Mouse (Mus musculus) monocyte, adult 2 months (primary cell): Measurements from ENCODE around the gene Nme7.

Experiments
- DNase-seq, 2 experiments: peaks; one replicate each; pipeline ENCODE4 v3.0.0; 2022; ENCODE audit warnings: low spot score in 2 of 2, low read depth in 1 of 2

The Nme7 gene

GRCm38 (mm10) chr1:164319542-164320140, 15.7 kb downstream of the Nme7 start:
- DNase-seq = no peak

- DNase-seq = no peak
Observed at GRCm38 (mm10) chr1:164320731-164321130, 16.8 kb downstream of the Nme7 start.

GRCm38 (mm10) chr1:164321408-164321807, 17.5 kb downstream of the Nme7 start:
- DNase-seq = no peak

DNA sequence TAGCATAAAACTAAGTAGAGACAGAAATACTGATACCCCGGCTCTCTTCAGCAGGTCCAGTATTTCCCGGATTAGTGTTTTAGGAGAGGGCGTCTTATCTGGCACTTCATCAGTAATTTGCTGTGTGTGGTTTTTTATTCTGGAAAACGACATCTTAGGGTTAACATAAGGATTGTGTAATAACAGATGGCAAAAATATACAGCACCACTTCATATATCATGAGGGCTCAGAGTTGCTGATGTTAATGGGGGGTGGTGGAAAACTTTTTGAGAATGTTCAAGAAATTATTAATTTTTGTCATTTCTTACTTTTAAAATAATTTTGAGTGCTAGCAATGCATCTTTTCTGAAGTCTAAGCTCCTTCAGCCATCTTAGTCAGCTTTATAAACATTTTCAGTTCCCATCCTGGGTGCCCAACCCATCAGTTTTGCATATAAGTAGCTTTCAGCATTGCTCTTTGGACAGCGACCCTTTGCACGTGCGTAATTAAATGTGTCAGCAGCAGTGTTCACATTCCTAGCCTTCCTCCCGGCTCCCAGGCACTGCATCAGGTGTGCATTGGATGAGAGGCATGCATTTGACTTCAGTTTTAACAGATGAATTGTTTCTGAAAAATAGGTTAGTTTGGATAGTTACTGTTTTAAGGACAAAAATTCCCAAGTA, 19.2 kb downstream of the Nme7 start:
- no peak for DNase-seq

- no peak for DNase-seq
Observed at GRCm38 (mm10) chr1:164324221-164324620, 20.3 kb downstream of the Nme7 start.

DNA sequence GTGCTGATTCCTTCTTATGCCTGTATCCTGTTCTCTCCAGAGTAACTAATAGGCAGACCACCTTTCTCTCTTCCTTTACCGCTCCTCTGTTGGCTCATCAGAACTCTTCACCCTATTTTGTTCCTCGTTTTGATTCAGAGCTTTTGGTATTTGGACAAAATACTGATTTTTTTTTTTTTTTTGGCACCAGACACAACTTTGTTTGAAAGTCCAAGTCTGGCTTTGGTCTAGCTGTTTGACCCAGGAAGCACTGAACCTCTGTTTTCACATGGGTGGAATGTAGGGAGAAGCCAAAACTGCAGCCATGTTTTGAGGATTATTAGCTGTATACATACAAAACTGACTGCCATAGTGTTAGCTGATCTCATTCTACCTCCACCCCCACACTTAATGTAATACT, 21.0 kb downstream of the Nme7 start:
- DNase-seq = no peak

- DNase-seq = no peak
Observed at GRCm38 (mm10) chr1:164326600-164327155, 22.8 kb downstream of the Nme7 start.

DNA sequence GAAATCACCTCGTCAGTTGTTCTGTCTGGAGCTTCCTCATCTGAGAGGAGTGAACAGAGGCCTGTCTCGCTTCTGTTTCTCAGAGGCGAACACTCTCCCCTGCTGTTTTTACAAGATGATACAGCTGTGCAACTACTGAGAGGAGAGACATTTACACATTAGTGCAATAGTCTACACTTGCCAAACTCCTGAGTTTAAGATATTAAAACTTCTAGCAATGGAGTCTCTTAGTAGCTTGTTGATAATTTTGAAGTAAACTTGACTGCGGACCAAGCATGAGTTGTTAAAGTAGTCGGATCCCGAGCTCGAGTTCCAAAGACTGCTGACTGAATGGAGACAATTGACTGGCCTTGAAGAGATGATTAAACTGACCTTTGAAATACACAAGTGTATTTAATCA, 23.8 kb downstream of the Nme7 start:
- DNase-seq = no peak

DNA sequence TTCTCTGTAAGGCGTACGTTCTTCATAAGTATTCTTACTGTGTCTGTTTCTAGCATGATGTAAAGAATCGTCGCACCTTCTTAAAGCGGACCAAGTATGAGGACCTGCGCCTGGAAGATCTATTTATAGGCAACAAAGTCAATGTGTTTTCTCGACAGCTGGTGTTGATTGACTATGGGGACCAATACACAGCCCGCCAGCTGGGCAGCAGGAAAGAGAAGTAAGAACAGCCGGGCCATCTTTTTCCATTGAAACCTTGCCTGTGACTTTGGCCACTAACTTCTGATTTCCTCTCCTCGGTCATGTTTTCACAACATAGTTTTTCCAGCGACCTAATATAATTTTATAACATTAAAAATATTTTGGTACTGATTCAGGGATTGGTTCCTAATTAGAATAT, 28.6 kb downstream of the Nme7 start:
- DNase-seq = no peak

DNA sequence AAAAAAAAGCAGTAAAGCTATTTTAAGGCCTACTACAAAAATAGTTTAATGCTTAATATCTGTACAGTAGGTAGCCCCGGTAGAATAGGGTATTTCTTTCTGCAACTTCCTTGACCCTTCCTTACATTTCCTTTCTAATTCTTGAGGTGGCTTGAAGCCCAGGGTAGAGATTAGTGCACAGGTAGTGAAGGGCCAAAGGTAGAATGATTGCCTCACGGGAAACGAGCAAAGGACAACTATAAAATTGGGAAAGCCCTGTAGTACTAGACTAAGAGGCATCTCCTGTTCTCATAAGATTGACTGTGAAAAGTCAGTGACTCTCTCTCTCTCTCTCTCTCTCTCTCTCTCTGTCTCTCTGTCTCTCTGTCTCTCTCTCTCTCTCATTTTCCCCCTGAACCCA, 31.5 kb downstream of the Nme7 start:
- no peak for DNase-seq

GRCm38 (mm10) chr1:164335846-164336245, 31.9 kb downstream of the Nme7 start:
- no peak for DNase-seq

GRCm38 (mm10) chr1:164342161-164342560, 38.2 kb downstream of the Nme7 start:
- DNase-seq = no peak

- DNase-seq = no peak
Observed at GRCm38 (mm10) chr1:164353443-164353842, 49.5 kb downstream of the Nme7 start.

GRCm38 (mm10) chr1:164357995-164358394, 54.1 kb downstream of the Nme7 start:
- DNase-seq = no peak

- no peak for DNase-seq
Observed at GRCm38 (mm10) chr1:164361997-164362396, 58.1 kb downstream of the Nme7 start.

DNA sequence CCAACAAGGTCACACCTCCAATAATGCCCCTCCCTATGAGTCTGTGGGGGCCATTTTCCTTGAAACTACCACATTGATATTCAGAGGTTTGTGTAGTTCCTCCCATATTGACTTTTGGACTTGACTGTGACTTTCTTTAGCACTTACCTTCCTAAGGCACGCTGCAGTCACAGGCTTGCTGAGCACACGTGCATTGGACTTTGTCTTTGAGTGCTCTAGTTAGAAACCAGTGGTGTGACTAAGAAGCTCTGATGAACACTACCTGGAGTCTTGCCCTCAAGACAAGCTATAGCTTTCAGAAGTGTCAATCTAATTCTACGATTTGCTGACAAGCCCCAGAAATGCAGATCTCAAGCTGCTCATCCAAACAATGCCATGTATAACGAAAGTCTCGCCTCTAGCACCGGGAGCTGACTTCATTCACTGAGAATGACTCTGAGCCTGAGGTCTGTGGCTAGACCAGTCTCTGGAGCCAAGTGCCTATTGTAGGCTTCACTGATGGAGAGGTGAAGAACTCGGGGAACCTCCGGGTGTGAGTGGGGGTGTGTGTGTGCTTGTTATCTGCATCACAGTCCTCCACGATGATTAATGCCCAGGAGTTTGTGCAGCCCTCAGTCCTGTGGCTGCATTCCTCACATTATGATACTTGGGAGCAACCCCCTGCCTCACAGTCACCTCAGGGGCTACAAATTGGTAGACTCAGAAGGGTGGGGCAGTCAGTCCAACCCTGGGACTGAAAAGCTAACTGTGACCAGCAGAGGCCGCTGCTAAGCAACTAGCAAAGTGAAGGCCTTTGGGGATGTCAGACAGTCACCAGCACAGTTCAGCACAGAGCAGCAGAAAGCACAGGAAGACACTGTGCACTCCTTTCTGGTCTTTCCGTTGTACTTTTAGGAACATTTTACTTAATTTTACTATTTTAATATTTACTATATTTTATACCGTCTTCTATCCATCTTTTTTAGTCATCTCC, 62.5 kb downstream of the Nme7 start:
- peak in 1 of 2 experiments; percentile 19 for DNase-seq

DNA sequence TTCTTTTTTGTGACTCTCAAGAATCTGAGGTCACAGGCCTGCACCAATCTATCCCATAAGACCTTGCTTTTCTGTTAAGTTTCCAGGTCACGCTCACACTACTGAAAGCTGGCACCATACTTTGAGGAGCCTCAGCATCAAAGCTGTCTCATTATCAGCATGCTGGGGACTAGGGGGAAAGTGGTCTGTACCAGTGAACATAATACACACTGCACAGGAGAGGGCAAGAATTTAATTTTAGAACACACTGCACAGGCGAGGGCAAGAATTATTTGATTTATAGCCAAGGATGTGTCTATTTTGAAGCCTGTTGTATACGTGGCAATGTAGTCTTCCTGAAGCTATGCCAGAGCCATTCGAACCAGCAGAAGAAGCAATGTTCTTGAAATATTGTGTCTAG, 64.2 kb downstream of the Nme7 start:
- no peak for DNase-seq

- no peak for DNase-seq
Observed at GRCm38 (mm10) chr1:164369781-164370180, 65.9 kb downstream of the Nme7 start.

GRCm38 (mm10) chr1:164373029-164373428, 69.1 kb downstream of the Nme7 start:
- no peak for DNase-seq

DNA sequence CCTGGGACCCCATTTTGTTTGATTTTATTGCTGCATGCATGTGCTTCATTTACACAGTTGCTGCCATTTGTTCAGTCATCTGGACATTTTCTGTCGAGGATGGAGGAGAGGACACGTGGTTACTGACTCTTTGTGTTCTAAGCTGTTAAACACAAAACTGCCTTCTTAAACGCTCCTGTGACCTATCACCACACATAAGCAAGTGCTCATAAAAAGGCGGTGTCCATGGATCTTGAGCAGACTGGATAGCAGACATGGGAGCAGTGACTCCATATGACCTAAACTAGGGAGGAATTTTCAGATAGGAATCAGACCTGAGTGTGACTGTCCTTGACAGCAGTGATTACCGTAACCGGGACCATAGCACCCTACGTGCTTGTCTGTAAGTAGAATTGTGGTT, 70.1 kb downstream of the Nme7 start:
- DNase-seq = no peak

- DNase-seq = no peak
Observed at GRCm38 (mm10) chr1:164375626-164376025, 71.7 kb downstream of the Nme7 start.
